Mouse (Mus musculus) urinary bladder, adult 18-20 months (tissue): ENCODE results near the gene Ube2d1.

Experiments used
- DNase-seq, 2 experiments: peaks; one replicate each; pipeline ENCODE4 v3.0.0; 2022; ENCODE audit warnings: low spot score in 2 of 2, mixed read lengths in 2 of 2

The Ube2d1 gene

GRCm38 (mm10) chr10:71223101-71223500 lies 62.0 kb downstream of the Ube2d1 start:
- no peak for DNase-seq

- DNase-seq = no peak
Measured at GRCm38 (mm10) chr10:71222639-71223038, 62.4 kb downstream of the Ube2d1 start.

- peak; percentile 48 to 59 for DNase-seq
Measured at GRCm38 (mm10) chr10:71218228-71218892, 66.7 kb downstream of the Ube2d1 start.

- no peak for DNase-seq
Measured at GRCm38 (mm10) chr10:71215996-71216395, 69.1 kb downstream of the Ube2d1 start.
